ENCODE assay signal across 8 mouse cellular contexts in the genomic region with DNA sequence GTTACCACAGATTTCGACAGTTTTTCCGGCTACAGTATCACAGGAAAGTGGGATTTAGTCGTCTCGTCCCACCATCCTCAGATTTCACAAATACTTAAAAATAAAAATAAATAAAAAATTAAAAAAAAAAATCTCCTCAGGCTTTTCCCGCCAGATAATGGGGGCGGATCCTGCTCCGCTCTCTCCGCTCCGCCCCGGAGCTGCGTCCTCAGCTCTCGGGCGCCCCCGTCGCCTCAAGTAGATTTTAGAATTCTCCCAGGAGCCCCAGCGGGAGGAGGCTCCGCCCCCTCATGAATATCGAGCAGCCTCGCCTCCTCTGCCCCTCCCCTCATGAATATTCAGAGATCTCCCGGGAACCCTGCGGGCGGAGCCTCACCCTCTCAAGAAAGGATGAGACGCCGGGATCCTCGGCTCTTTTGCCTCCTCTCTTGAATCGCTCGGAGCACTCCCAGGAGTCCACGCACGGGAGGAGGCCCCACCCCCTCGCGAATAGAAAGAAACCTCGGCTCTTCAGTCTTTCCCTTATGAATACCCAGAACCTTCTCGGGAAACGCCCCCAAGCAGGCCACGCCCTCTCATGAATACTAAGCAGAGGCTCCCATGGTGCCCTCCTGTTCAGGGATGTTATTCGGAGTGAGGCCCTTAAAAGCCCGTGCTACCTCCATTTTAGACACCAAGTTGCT. TPM values are rescaled to one million over a fixed set of nuclear protein-coding genes. Genes with fewer than 3 reads are reported as not detected.
DNase-seq lines count a peak whose midpoint lies in the region; ATAC-seq and TF ChIP-seq lines count a peak whose summit lies in the region.

A gene (minus strand): TSS at position 237 of the 683 bp plus-strand sequence.

- H3K4me1 ChIP-seq in embryonic facial prominence, embryonic 13.5 days, result no peaks in the 10 kb centered on the region
- H3K4me1 ChIP-seq in kidney, adult 2 months (ENCODE audit: control insufficient read depth, insufficient read depth, low read length), result peaks cover 3% of the 10 kb centered on the region; the same call in 1 of the 2 replicates
- no peaks in the 10 kb centered on the region for H3K4me1 ChIP-seq in limb, embryonic 12.5 days (replicated peaks)
- H3K4me1 ChIP-seq in midbrain, embryonic 15.5 days, result no peaks in the 10 kb centered on the region
- H3K4me1 ChIP-seq in spleen, adult 2 months (ENCODE audit: control insufficient read depth, insufficient read depth, insufficient read length), result no peaks in the 10 kb centered on the region

- ATAC-seq in embryonic facial prominence, embryonic 13.5 days (ENCODE audit: insufficient number of reproducible peaks, insufficient read depth, low FRiP score, low TSS enrichment, low read depth), result peak; percentile 94
- peak; percentile 94 for ATAC-seq in limb, embryonic 12.5 days (ENCODE audit: insufficient number of reproducible peaks, insufficient read depth, low FRiP score, low TSS enrichment, low read depth)
- ATAC-seq in midbrain, embryonic 15.5 days (replicated peaks), result peak; percentile 96

- H3K27me3 ChIP-seq in embryonic facial prominence, embryonic 13.5 days, result no peaks in the 10 kb centered on the region
- no peaks in the 10 kb centered on the region for H3K27me3 ChIP-seq in kidney, adult 2 months (replicated peaks; ENCODE audit: control insufficient read depth, insufficient read depth, low read length)
- H3K27me3 ChIP-seq in limb, embryonic 12.5 days, result no peaks in the 10 kb centered on the region
- H3K27me3 ChIP-seq in midbrain, embryonic 15.5 days (replicated peaks), result no peaks in the 10 kb centered on the region
- H3K27me3 ChIP-seq in spleen, adult 2 months (ENCODE audit: control insufficient read depth, insufficient read depth, low read length), result no peaks in the 10 kb centered on the region

- H3K27ac ChIP-seq in embryonic facial prominence, embryonic 13.5 days, result peak within 1 kb of the TSS; percentile 86
- peak within 1 kb of the TSS; percentile 90 for H3K27ac ChIP-seq in kidney, adult 2 months (ENCODE audit: insufficient read depth, low read depth, low read length)
- peak within 1 kb of the TSS; percentile 87 for H3K27ac ChIP-seq in limb, embryonic 12.5 days
- peak within 1 kb of the TSS; percentile 90 for H3K27ac ChIP-seq in midbrain, embryonic 15.5 days
- peak within 1 kb of the TSS; percentile 96 for H3K27ac ChIP-seq in spleen, adult 2 months (ENCODE audit: insufficient read depth, low read length)

- TF ChIP-seq POLR2A in kidney, adult 2 months (IDR thresholded peaks at IDR 0.05; ENCODE audit: low read depth, low read length), result no peak
- peak; percentile 38 for TF ChIP-seq POLR2A in spleen, adult 2 months (IDR thresholded peaks at IDR 0.05; ENCODE audit: low read depth, low read length)

- TF ChIP-seq CTCF in kidney, adult 2 months (conservative IDR thresholded peaks at IDR 0.05; ENCODE audit: insufficient read depth, insufficient read length, low read depth, low read length), result peak; percentile 62
- TF ChIP-seq CTCF in spleen, adult 2 months (IDR thresholded peaks at IDR 0.05; ENCODE audit: extremely low read depth, insufficient read depth, insufficient read length, insufficient replicate concordance), result peak; percentile 61; the same call in 1 of the 2 replicates

- no peaks in the 10 kb centered on the region for H3K9me3 ChIP-seq in embryonic facial prominence, embryonic 13.5 days
- no peaks in the 10 kb centered on the region; the same call in 1 of the 2 replicates for H3K9me3 ChIP-seq in limb, embryonic 12.5 days
- no peaks in the 10 kb centered on the region for H3K9me3 ChIP-seq in midbrain, embryonic 15.5 days

- peak within 1 kb of the TSS; percentile 64 for H3K4me2 ChIP-seq in embryonic facial prominence, embryonic 13.5 days
- peak within 1 kb of the TSS; percentile 55 for H3K4me2 ChIP-seq in limb, embryonic 12.5 days
- peak within 1 kb of the TSS; percentile 73 for H3K4me2 ChIP-seq in midbrain, embryonic 15.5 days

- H3K4me3 ChIP-seq in embryonic facial prominence, embryonic 13.5 days, result peak within 1 kb of the TSS; percentile 58
- peak within 1 kb of the TSS; percentile 75 for H3K4me3 ChIP-seq in kidney, adult 2 months (ENCODE audit: insufficient read depth, low read depth, low read length)
- peak within 1 kb of the TSS; percentile 49 for H3K4me3 ChIP-seq in limb, embryonic 12.5 days (replicated peaks)
- H3K4me3 ChIP-seq in midbrain, embryonic 15.5 days, result peak within 1 kb of the TSS; percentile 66
- peak within 1 kb of the TSS; percentile 79 for H3K4me3 ChIP-seq in spleen, adult 2 months (ENCODE audit: extremely low read depth, insufficient read depth, insufficient read length)

- DNase-seq in 3134 (ENCODE audit: extremely low read depth, insufficient read length, low spot score), result peak; percentile 98
- DNase-seq in adrenal gland, postnatal 36 days, result peak; percentile 97 to 98
- peak; percentile 98 for DNase-seq in heart, adult 18-20 months
- peak; percentile 99 for DNase-seq in kidney, adult 2 months
- DNase-seq in spleen, adult 2 months (ENCODE audit: low read depth in 1 of 2, low spot score in 2 of 2), result peak; percentile 96 to 97

- H3K9ac ChIP-seq in embryonic facial prominence, embryonic 13.5 days, result peak within 1 kb of the TSS; percentile 64
- H3K9ac ChIP-seq in limb, embryonic 12.5 days (replicated peaks), result peak within 1 kb of the TSS; percentile 55
- peak within 1 kb of the TSS; percentile 46 for H3K9ac ChIP-seq in midbrain, embryonic 15.5 days

- H3K36me3 ChIP-seq in embryonic facial prominence, embryonic 13.5 days, result no peaks in the 10 kb centered on the region
- H3K36me3 ChIP-seq in kidney, adult 2 months (ENCODE audit: control insufficient read depth, insufficient read depth, low read length), result no peaks in the 10 kb centered on the region
- no peaks in the 10 kb centered on the region for H3K36me3 ChIP-seq in limb, embryonic 12.5 days
- H3K36me3 ChIP-seq in midbrain, embryonic 15.5 days (replicated peaks), result no peaks in the 10 kb centered on the region
- no peaks in the 10 kb centered on the region for H3K36me3 ChIP-seq in spleen, adult 2 months (ENCODE audit: control insufficient read depth, insufficient read depth, low read length)

- under 1% methylated on average over 37 of the region's 37 CpGs for WGBS in embryonic facial prominence, embryonic 13.5 days
- WGBS in kidney, adult 2 months, result under 1% methylated on average over 37 of the region's 37 CpGs
- under 1% methylated on average over 37 of the region's 37 CpGs for WGBS in limb, embryonic 12.5 days
- WGBS in midbrain, embryonic 15.5 days, result under 1% methylated on average over 37 of the region's 37 CpGs
- WGBS in spleen, adult 2 months, result under 1% methylated on average over 37 of the region's 37 CpGs

RNA-seq across cellular contexts. Expression of the gene that starts here (rescaled TPM):
- 1 to 10 TPM in 1 of 2 experiments, under 1 TPM in 1; 0.63 to 1.6 TPM for total RNA-seq in adrenal gland, postnatal 36 days (2021)
- polyA plus RNA-seq in embryonic facial prominence, embryonic 13.5 days (2015; fragmentation: Nextera tagmentation; extraction: Ambion mirVana), result 0.66 and 0.84 TPM in 2 replicates
- total RNA-seq in heart, adult 18-20 months (2021), result under 1 TPM; 0.35 to 0.75 TPM
- polyA plus RNA-seq in kidney, adult 2 months (2012; rRNA removed), result 0.33 and 0.39 TPM in 2 replicates
- polyA plus RNA-seq in limb, embryonic 12.5 days (2016; fragmentation: Nextera tagmentation; extraction: Ambion mirVana), result 0.60 and 0.92 TPM in 2 replicates
- 0.57 and 0.70 TPM in 2 replicates for polyA plus RNA-seq in midbrain, embryonic 15.5 days (2015; fragmentation: Nextera tagmentation; extraction: Ambion mirVana)
- 0.20 and 0.22 TPM in 2 replicates for polyA plus RNA-seq in spleen, adult 2 months (2012; rRNA removed)

Comparison
In these comparisons a context has a peak if more than half of its experiments do, and no peak if none do; other contexts are left out.
1. Peak in every context shown above with its lines: DNase-seq, ATAC-seq, H3K4me3 ChIP-seq and H3K27ac ChIP-seq.
2. Peak in ATAC-seq, H3K4me3 ChIP-seq, H3K27ac ChIP-seq, H3K9ac ChIP-seq and H3K4me2 ChIP-seq in embryonic facial prominence, embryonic 13.5 days; RNA of the gene not detected or under 1 TPM.
3. Peak in DNase-seq in heart, adult 18-20 months; RNA of the gene not detected or under 1 TPM.
4. Peak in DNase-seq, H3K4me3 ChIP-seq and H3K27ac ChIP-seq in kidney, adult 2 months; RNA of the gene not detected or under 1 TPM.
5. Peak in ATAC-seq, H3K4me3 ChIP-seq, H3K27ac ChIP-seq, H3K9ac ChIP-seq and H3K4me2 ChIP-seq in limb, embryonic 12.5 days; RNA of the gene not detected or under 1 TPM.
6. Peak in ATAC-seq, H3K4me3 ChIP-seq, H3K27ac ChIP-seq, H3K9ac ChIP-seq and H3K4me2 ChIP-seq in midbrain, embryonic 15.5 days; RNA of the gene not detected or under 1 TPM.
7. Peak in DNase-seq, H3K4me3 ChIP-seq and H3K27ac ChIP-seq in spleen, adult 2 months; RNA of the gene not detected or under 1 TPM.